Comparison of ENCODE assay signal across 27 mouse cellular contexts in the genomic region with DNA sequence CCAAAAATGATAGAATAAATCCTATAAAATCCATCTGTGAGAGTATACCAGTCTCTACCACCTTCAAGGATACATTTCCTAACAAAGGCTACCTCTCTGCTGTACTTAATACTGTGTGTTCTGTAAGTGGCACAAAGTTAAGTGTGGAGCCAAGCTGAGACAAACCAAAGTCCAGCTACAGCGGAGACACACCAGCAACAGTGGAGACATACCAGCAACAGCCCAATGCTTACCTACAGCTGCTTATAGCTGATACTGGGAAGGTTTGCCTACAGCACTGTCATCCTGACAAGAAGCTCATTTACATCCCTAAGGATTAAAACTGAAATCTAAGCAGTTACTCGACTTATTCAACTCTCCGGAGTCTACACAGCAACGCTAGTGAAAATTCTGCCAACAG. TPM values are rescaled to one million over a fixed set of nuclear protein-coding genes. Genes with fewer than 3 reads are reported as not detected.
A peak's percentile ranks its signal among the peaks of the same experiment; 100 is the strongest.
DNase-seq lines count a peak whose midpoint lies in the region; ATAC-seq and TF ChIP-seq lines count a peak whose summit lies in the region.
"Had no signal": no experiment of that assay in that cellular context is flagged by ENCODE, and none has a peak within 500 bp of the region (broad histone marks: within the 10 kb centered on the region; RNA-seq: fewer than 3 reads in every experiment).

No protein-coding gene starts in this region.

- ATAC-seq in intestine, embryonic 14.5 days (replicated peaks; ENCODE audit: low FRiP score, low TSS enrichment, low read depth), result no peak
- ATAC-seq in intestine, embryonic 16.5 days, result no peak
- no peak for ATAC-seq in lung, embryonic 15.5 days (ENCODE audit: borderline replicate concordance, extremely low read depth, low FRiP score, low TSS enrichment)
- ATAC-seq: inflammation-experienced regulatory T-cells, adult 6 months had no signal

- intact Hi-C loops in gastrocnemius, adult 2 months (cut with DNase I), result no loop called here
- intact Hi-C loops in gastrocnemius, postnatal 14 days (cut with DNase I; ENCODE audit: low total_unique reads), result no loop called here

- peaks cover 74% of the 10 kb centered on the region for H3K36me3 ChIP-seq in intestine, embryonic 14.5 days (ENCODE audit: control insufficient read depth, insufficient read depth, low read length)
- H3K36me3 ChIP-seq in intestine, embryonic 16.5 days (ENCODE audit: control insufficient read depth, insufficient read depth, low read length), result no peaks in the 10 kb centered on the region
- peaks cover 35% of the 10 kb centered on the region for H3K36me3 ChIP-seq in lung, embryonic 15.5 days

- no peaks in the 10 kb centered on the region for H3K27me3 ChIP-seq in intestine, embryonic 14.5 days (replicated peaks; ENCODE audit: control insufficient read depth, insufficient read depth, low read length)
- H3K27me3 ChIP-seq in intestine, embryonic 16.5 days (replicated peaks; ENCODE audit: control insufficient read depth, insufficient read depth, low read length), result no peaks in the 10 kb centered on the region
- H3K27me3 ChIP-seq in lung, embryonic 15.5 days, result no peaks in the 10 kb centered on the region
- H3K27me3 ChIP-seq: embryonic facial prominence, embryonic 15.5 days; forebrain, embryonic 12.5 days; heart, embryonic 15.5 days; hindbrain, embryonic 15.5 days; midbrain, embryonic 12.5 days; neural tube, embryonic 13.5 days had no signal

- TF ChIP-seq CTCF in gastrocnemius, adult 2 months (IDR thresholded peaks at IDR 0.05), result no peak

- H3K4me1 ChIP-seq in intestine, embryonic 14.5 days (replicated peaks; ENCODE audit: control insufficient read depth, insufficient read depth, low read length), result no peaks in the 10 kb centered on the region
- peaks cover 9% of the 10 kb centered on the region for H3K4me1 ChIP-seq in intestine, embryonic 16.5 days (ENCODE audit: control insufficient read depth, insufficient read depth, low read length)
- H3K4me1 ChIP-seq in lung, embryonic 15.5 days, result peaks cover 12% of the 10 kb centered on the region
- peaks cover 13% of the 10 kb centered on the region for H3K4me1 ChIP-seq in brown adipose tissue, adult 24 weeks (ENCODE audit: control insufficient read depth, insufficient read depth, insufficient read length, low read length)
- H3K4me1 ChIP-seq: forebrain, embryonic 12.5 days; hindbrain, embryonic 15.5 days; midbrain, embryonic 12.5 days; neural tube, embryonic 13.5 days had no signal

- H3K27ac ChIP-seq in gastrocnemius, adult 2 months, result peak overlapping the region; percentile 63; the same call in 1 of the 2 replicates
- H3K27ac ChIP-seq in intestine, embryonic 14.5 days (ENCODE audit: low read depth), result peak overlapping the region; percentile 5; the same call in 1 of the 2 replicates
- H3K27ac ChIP-seq in intestine, embryonic 16.5 days (ENCODE audit: low read length), result no peak overlapping the region; the same call in 1 of the 2 replicates
- H3K27ac ChIP-seq in lung, embryonic 15.5 days, result peak overlapping the region; percentile 22; the same call in 1 of the 2 replicates
- peak overlapping the region; percentile 57 for H3K27ac ChIP-seq in brown adipose tissue, adult 24 weeks (replicated peaks; ENCODE audit: low read depth, low read length)
- H3K27ac ChIP-seq: embryonic facial prominence, embryonic 15.5 days; forebrain, embryonic 12.5 days; heart, embryonic 15.5 days; hindbrain, embryonic 10.5 days; hindbrain, embryonic 15.5 days; left cerebral cortex, adult 2 months; liver, embryonic 14.5 days; midbrain, embryonic 12.5 days; neural tube, embryonic 13.5 days had no signal

- no peak overlapping the region for H3K9ac ChIP-seq in intestine, embryonic 14.5 days (ENCODE audit: low read length)
- no peak overlapping the region for H3K9ac ChIP-seq in intestine, embryonic 16.5 days (ENCODE audit: low read depth, low read length)
- no peak overlapping the region for H3K9ac ChIP-seq in lung, embryonic 15.5 days
- H3K9ac ChIP-seq: embryonic facial prominence, embryonic 15.5 days; forebrain, embryonic 12.5 days; heart, embryonic 15.5 days; hindbrain, embryonic 15.5 days; liver, embryonic 14.5 days; midbrain, embryonic 12.5 days; neural tube, embryonic 13.5 days had no signal

- DNase-seq in gastrocnemius, adult 2 months, result no peak
- no peak for DNase-seq in gastrocnemius, postnatal 14 days
- no peak for DNase-seq in intestine, embryonic 14.5 days (ENCODE audit: low spot score)
- DNase-seq in lung, postnatal 36 days, result no peak
- DNase-seq: adrenal gland, postnatal 14 days; cerebellum, adult 18-20 months; cerebellum, postnatal 10 days; gastrocnemius, postnatal 36 days; kidney, adult 8-10 months; kidney, postnatal 10 days; lung, adult 2 months; lung, postnatal 14 days; right cerebral cortex, postnatal 4 days had no signal

- no peak overlapping the region for H3K4me3 ChIP-seq in gastrocnemius, adult 2 months
- H3K4me3 ChIP-seq in intestine, embryonic 14.5 days (ENCODE audit: low read depth, low read length), result no peak overlapping the region
- H3K4me3 ChIP-seq in intestine, embryonic 16.5 days (ENCODE audit: low read length), result no peak overlapping the region
- no peak overlapping the region for H3K4me3 ChIP-seq in lung, embryonic 15.5 days
- H3K4me3 ChIP-seq in brown adipose tissue, adult 24 weeks (ENCODE audit: insufficient read depth, low read depth, low read length), result no peak overlapping the region
- H3K4me3 ChIP-seq: embryonic facial prominence, embryonic 15.5 days; forebrain, embryonic 12.5 days; heart, embryonic 15.5 days; hindbrain, embryonic 10.5 days; hindbrain, embryonic 15.5 days; left cerebral cortex, adult 2 months; midbrain, embryonic 12.5 days; myocyte; neural tube, embryonic 13.5 days had no signal

- no peaks in the 10 kb centered on the region for H3K9me3 ChIP-seq in intestine, embryonic 14.5 days (ENCODE audit: control insufficient read depth, low read length)
- no peaks in the 10 kb centered on the region for H3K9me3 ChIP-seq in intestine, embryonic 16.5 days (ENCODE audit: control insufficient read depth, low read length)
- no peaks in the 10 kb centered on the region for H3K9me3 ChIP-seq in lung, embryonic 15.5 days
- H3K9me3 ChIP-seq: embryonic facial prominence, embryonic 15.5 days; forebrain, embryonic 12.5 days; heart, embryonic 15.5 days; hindbrain, embryonic 10.5 days; hindbrain, embryonic 15.5 days; midbrain, embryonic 12.5 days; neural tube, embryonic 13.5 days had no signal

- WGBS in intestine, embryonic 14.5 days, result 75% methylated on average over 4 of the region's 4 CpGs
- WGBS in intestine, embryonic 16.5 days, result 65% methylated on average over 4 of the region's 4 CpGs
- WGBS in lung, embryonic 15.5 days, result 60% methylated on average over 4 of the region's 4 CpGs

- H3K4me2 ChIP-seq in intestine, embryonic 14.5 days (ENCODE audit: low read length), result no peak overlapping the region
- H3K4me2 ChIP-seq in intestine, embryonic 16.5 days (ENCODE audit: low read depth, low read length), result no peak overlapping the region
- H3K4me2 ChIP-seq in lung, embryonic 15.5 days, result no peak overlapping the region
- H3K4me2 ChIP-seq: embryonic facial prominence, embryonic 15.5 days; forebrain, embryonic 12.5 days; heart, embryonic 15.5 days; hindbrain, embryonic 15.5 days; midbrain, embryonic 12.5 days; neural tube, embryonic 13.5 days had no signal

RNA-seq across cellular contexts. Expression of a gene that starts 22.1 kb away (rescaled TPM):
- 10 to 100 TPM; 17.1 to 21.3 TPM for total RNA-seq in gastrocnemius, adult 2 months (2021)
- total RNA-seq in gastrocnemius, postnatal 14 days (2021), result 10 to 100 TPM; 21.5 to 30.1 TPM
- 166 and 198 TPM in 2 replicates for polyA plus RNA-seq in intestine, embryonic 14.5 days (2014; fragmentation: Nextera tagmentation; extraction: Ambion mirVana)
- polyA plus RNA-seq in intestine, embryonic 16.5 days (2015; fragmentation: Nextera tagmentation; extraction: Ambion mirVana), result 156 and 179 TPM in 2 replicates
- polyA plus RNA-seq in lung, embryonic 15.5 days (2015; fragmentation: Nextera tagmentation; extraction: Ambion mirVana), result 195 and 203 TPM in 2 replicates
- 60.6 and 88.8 TPM in 2 replicates for polyA plus RNA-seq in brown adipose tissue, adult 24 weeks (2012; ENCODE audit: insufficient read depth, insufficient read length, missing spikeins)

RNA-seq across cellular contexts. Expression of a gene that starts 44.6 kb away (rescaled TPM):
- 1 to 10 TPM; 2.1 to 2.7 TPM for total RNA-seq in gastrocnemius, adult 2 months (2021)
- total RNA-seq in gastrocnemius, postnatal 14 days (2021), result 1 to 10 TPM; 1.6 TPM
- 9.0 and 9.4 TPM in 2 replicates for polyA plus RNA-seq in intestine, embryonic 14.5 days (2014; fragmentation: Nextera tagmentation; extraction: Ambion mirVana)
- polyA plus RNA-seq in intestine, embryonic 16.5 days (2015; fragmentation: Nextera tagmentation; extraction: Ambion mirVana), result 14.9 and 15.7 TPM in 2 replicates
- polyA plus RNA-seq in lung, embryonic 15.5 days (2015; fragmentation: Nextera tagmentation; extraction: Ambion mirVana), result 9.2 and 10.2 TPM in 2 replicates
- polyA plus RNA-seq in brown adipose tissue, adult 24 weeks (2012; ENCODE audit: insufficient read depth, insufficient read length, missing spikeins), result 4.5 and 6.0 TPM in 2 replicates
